Mouse (Mus musculus): Measurements from ENCODE around the gene Prr12.

DNA sequence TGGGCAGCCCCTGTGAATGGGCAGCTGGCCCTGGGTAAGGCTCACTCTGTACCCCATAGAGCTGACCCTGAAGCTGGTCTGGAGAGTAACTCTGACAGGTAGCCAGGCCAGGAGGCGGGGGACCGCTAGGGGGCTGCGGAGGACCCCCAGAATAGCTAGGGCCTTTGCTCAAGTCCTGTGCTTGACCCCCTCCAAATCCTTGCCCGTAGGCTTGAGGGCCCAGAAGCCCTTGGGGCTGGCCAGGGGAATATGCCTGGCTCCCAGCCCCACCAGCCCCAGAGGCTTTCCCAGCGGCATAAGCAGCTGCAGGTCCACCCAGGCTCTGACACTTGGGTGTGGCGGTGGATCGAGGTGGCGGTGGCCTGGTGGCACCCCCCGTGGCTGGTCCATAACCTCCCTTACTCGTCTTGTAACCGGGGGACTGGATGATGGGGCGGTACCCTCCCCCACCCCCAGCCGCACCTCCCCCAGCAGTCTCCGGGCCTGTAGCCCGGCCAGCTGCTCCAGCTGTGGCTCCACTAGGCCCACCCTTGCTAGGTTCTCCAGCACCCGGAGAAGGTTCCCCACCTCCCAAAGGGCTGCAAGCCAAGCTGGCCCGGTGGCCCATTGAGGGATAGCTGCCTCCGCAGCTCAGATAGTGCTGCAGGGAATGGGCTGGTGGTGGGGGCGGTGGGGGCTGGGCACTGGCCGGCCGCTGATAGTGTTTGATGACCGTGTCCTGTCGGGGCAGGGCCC lies 3.6 kb downstream of the Prr12 start:
- TF ChIP-seq POLR2A (IDR thresholded peaks at IDR 0.05; ENCODE audit: extremely low read depth, insufficient read depth, low read length) (no peak), CTCF (IDR thresholded peaks at IDR 0.05; ENCODE audit: extremely low read depth, insufficient read depth, low read length) (no peak)

Data from cortical plate, adult 2 months (tissue).